Mouse (Mus musculus): ENCODE measurements around the gene St6galnac3.

- TF ChIP-seq CTCF (IDR thresholded peaks at IDR 0.05; ENCODE audit: control insufficient read depth, insufficient read depth, insufficient read length) = no peak
- no peak for TF ChIP-seq MYOD1 (IDR thresholded peaks at IDR 0.05; ENCODE audit: control insufficient read depth, insufficient read length, low read depth)
- no peak for TF ChIP-seq MYOG (IDR thresholded peaks at IDR 0.05; ENCODE audit: control insufficient read depth, extremely low read depth, insufficient read length)
- no peak for TF ChIP-seq FOSL1 (IDR thresholded peaks at IDR 0.05; ENCODE audit: insufficient read depth, low read length, poor library complexity, severe bottlenecking)
- TF ChIP-seq MAX (IDR thresholded peaks at IDR 0.05) = no peak
These were observed 240.3 kb downstream of the St6galnac3 start for GRCm38 (mm10) chr3:153484701-153485100.
